Mouse (Mus musculus) hindbrain, embryonic 10.5 days (tissue): ENCODE measurements around the gene Ugt1a8. TPM values are rescaled to one million over a fixed set of nuclear protein-coding genes. Genes with fewer than 3 reads are reported as not detected.
"Not testable (repeated sequence)": the region's sequence is repeated elsewhere in the genome, so short reads cannot be mapped to it uniquely, and the experiment has no call there.

Source experiments
- DNase-seq: peaks from one replicate; pipeline ENCODE4 v3.0.0-alpha.2; 2017; ENCODE audit warnings: low spot score
- H3K27ac ChIP-seq: fragments of 300-500 bp; sonication (generic); 2 replicates; pipeline ENCODE4 v1.5.1; 2016; ENCODE audit warnings: mild to moderate bottlenecking, moderate library complexity
- H3K27me3 ChIP-seq: fragments of 300-500 bp; sonication (generic); 2 replicates; pipeline ENCODE4 v1.6.1; 2016; ENCODE audit warnings: mild to moderate bottlenecking; ENCODE audit not compliant: poor library complexity, insufficient read depth, severe bottlenecking
- H3K36me3 ChIP-seq: fragments of 300-500 bp; sonication (generic); 2 replicates; pipeline ENCODE4 v1.6.1; 2016; ENCODE audit warnings: mild to moderate bottlenecking, moderate library complexity
- H3K4me1 ChIP-seq: fragments of 300-500 bp; sonication (generic); replicated peaks from 2 replicates; pipeline ENCODE4 v1.6.1; 2016; ENCODE audit warnings: mild to moderate bottlenecking
- H3K4me3 ChIP-seq: fragments of 300-500 bp; sonication (generic); 2 replicates; pipeline ENCODE4 v1.5.1; 2016; ENCODE audit warnings: mild to moderate bottlenecking, moderate library complexity
- H3K9me3 ChIP-seq: fragments of 300-500 bp; sonication (generic); 2 replicates; pipeline ENCODE4 v1.6.1; 2016; ENCODE audit warnings: mild to moderate bottlenecking, moderate library complexity
- WGBS: fragments of 180-500 bp; shearing (Covaris S2); methylation state at CpG from one replicate; pipeline ENCODE4 v1.1.7; 2016; 5-methylcytosine and 5-hydroxymethylcytosine counted together
- polyA plus RNA-seq: library from polyadenylated mRNA; unstranded; fragments of >200 nt; fragmentation: Nextera tagmentation; extraction: Ambion mirVana; gene quantifications from 2 replicates; pipeline ENCODE4 v1.2.1, GENCODE M21; 2016

Gene Ugt1a8
- polyA plus RNA-seq, 1 experiment from 2014 or later = not detected

DNA sequence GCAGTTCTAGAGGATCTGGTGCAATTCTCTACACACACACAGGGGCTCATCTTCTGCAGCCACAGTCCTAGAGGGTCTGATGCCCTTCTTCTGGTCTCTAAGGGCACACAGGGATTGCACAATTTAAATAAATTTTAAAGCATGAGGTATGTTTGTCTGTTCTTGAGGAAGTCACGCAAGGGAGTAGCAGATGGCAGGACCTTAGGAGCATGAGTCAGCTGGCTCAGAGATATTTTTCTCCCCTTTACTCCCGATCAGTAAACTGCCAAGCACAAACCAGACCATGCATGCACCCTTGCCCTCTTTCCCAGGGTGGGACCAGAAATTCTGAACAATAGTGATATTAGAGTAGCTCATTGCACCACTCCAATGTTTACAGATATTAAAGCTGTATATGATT is 70.8 kb downstream of the Ugt1a8 start:
- H3K4me3 ChIP-seq = no peak overlapping the region
- H3K9me3 ChIP-seq = no peaks in the 10 kb centered on the region
- no peak for DNase-seq
- no peaks in the 10 kb centered on the region for H3K4me1 ChIP-seq
- H3K27me3 ChIP-seq = no peaks in the 10 kb centered on the region
- WGBS = 84% methylated on average over 2 of the region's 2 CpGs
- no peak overlapping the region for H3K27ac ChIP-seq
- no peaks in the 10 kb centered on the region for H3K36me3 ChIP-seq

DNA sequence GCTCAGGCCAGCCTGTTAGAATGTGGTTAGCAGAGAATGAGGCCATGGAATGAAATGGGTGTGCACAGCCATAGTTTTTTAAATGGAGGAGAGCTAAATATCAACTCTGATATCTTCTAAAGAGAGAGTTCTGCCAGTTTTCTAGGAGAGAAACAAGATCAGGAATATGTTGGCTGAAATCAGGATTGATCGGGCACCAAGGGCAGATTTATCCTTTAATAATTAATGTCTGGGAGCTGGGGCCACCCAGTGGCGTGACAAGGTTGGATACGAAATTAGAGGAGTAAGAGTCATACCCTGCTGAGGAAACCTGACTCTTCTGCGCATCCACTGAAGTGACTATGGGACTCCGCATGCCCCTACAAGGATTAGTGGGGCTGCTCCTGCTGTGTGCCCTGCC is 78.1 kb downstream of the Ugt1a8 start, which contains the start of gene Ugt1a5:
Ugt1a5 (plus strand) TSS at position 302 of the 400 bp plus-strand sequence.
- Histone ChIP-seq H3K36me3 (no peaks in the 10 kb centered on the region), H3K27ac (no peak within 1 kb of the TSS), H3K9me3 (no peaks in the 10 kb centered on the region; the same call in 1 of the 2 replicates), H3K27me3 (no peaks in the 10 kb centered on the region), H3K4me1 (no peaks in the 10 kb centered on the region), H3K4me3 (no peak within 1 kb of the TSS)
- 83% methylated on average over 5 of the region's 5 CpGs for WGBS
- no peak for DNase-seq

DNA sequence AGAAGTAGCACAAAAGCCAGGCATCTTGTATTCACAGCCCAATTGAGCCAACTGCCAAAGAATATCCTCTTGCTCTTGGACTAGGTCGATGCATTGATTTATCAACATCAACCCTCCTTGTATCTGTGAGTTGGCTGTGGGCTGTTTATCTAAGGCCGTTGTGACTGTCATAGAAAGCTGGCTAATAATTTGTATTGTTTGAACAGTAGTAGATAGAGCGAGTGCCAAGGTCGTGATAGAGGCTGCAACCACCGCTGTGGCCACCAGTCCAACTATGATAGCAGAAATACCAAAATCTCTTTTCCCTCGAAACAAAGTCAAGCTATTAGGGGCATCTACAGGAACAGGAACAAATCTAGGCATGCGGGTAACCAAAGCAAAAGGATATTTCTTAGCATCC is 84.6 kb downstream of the Ugt1a8 start:
- not testable (repeated sequence) for H3K27me3 ChIP-seq, DNase-seq, H3K27ac ChIP-seq, H3K4me3 ChIP-seq, H3K4me1 ChIP-seq, H3K36me3 ChIP-seq
- H3K9me3 ChIP-seq = peaks cover 13% of the 10 kb centered on the region
- WGBS = 89% methylated on average over 6 of the region's 7 CpGs

GRCm38 (mm10) chr1:88179657-88180056 is 92.0 kb downstream of the Ugt1a8 start:
- no peaks in the 10 kb centered on the region for H3K4me1 ChIP-seq
- H3K36me3 ChIP-seq = no peaks in the 10 kb centered on the region
- WGBS = 84% methylated on average over 1 of the region's 1 CpGs
- no peak overlapping the region for H3K4me3 ChIP-seq
- peaks cover 24% of the 10 kb centered on the region for H3K9me3 ChIP-seq
- no peak overlapping the region for H3K27ac ChIP-seq
- DNase-seq = no peak
- H3K27me3 ChIP-seq = no peaks in the 10 kb centered on the region

- H3K27ac ChIP-seq = no peak overlapping the region
- H3K27me3 ChIP-seq = no peaks in the 10 kb centered on the region
- DNase-seq = no peak
- H3K36me3 ChIP-seq = no peaks in the 10 kb centered on the region
- H3K4me3 ChIP-seq = no peak overlapping the region
- no peaks in the 10 kb centered on the region for H3K4me1 ChIP-seq
- H3K9me3 ChIP-seq = no peaks in the 10 kb centered on the region
- 89% methylated on average over 5 of the region's 5 CpGs for whole genome bisulfite sequencing
Measured at GRCm38 (mm10) chr1:88186325-88186935, 98.8 kb downstream of the Ugt1a8 start.

GRCm38 (mm10) chr1:88192136-88192535 is 104.5 kb downstream of the Ugt1a8 start:
- H3K27me3 ChIP-seq = no peaks in the 10 kb centered on the region
- no peak overlapping the region for H3K4me3 ChIP-seq
- H3K36me3 ChIP-seq = no peaks in the 10 kb centered on the region
- no peaks in the 10 kb centered on the region for H3K9me3 ChIP-seq
- WGBS = 67% methylated on average over 3 of the region's 3 CpGs
- H3K4me1 ChIP-seq = no peaks in the 10 kb centered on the region
- H3K27ac ChIP-seq = no peak overlapping the region
- DNase-seq = no peak

DNA sequence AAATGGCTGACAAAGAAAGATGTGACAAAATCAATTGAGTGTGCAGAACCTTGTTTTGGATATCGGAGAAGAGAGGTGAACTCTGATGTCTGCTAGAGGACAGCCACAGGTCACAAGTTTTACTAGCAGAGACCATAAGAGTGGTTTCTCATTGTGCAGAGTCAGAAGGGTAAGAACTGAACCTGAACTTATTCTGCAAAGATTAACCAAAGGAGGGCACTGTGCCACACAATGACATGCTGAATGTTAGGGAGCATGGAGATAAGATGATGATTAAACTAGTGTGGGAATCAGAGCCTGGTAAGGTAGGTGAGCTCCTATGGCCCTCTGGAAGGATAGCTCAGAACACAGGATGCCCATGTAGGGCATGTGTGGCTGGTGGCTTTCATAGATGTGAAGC is 108.1 kb downstream of the Ugt1a8 start:
- DNase-seq = no peak
- Histone ChIP-seq H3K27me3 (0 out of 2 replicates have a peak, but pooled peaks cover 4% of the 10 kb centered on the region), H3K27ac (no peak overlapping the region), H3K4me1 (no peaks in the 10 kb centered on the region), H3K36me3 (no peaks in the 10 kb centered on the region), H3K9me3 (no peaks in the 10 kb centered on the region), H3K4me3 (no peak overlapping the region)
- whole genome bisulfite sequencing = 86% methylated on average over 1 of the region's 1 CpGs

DNA sequence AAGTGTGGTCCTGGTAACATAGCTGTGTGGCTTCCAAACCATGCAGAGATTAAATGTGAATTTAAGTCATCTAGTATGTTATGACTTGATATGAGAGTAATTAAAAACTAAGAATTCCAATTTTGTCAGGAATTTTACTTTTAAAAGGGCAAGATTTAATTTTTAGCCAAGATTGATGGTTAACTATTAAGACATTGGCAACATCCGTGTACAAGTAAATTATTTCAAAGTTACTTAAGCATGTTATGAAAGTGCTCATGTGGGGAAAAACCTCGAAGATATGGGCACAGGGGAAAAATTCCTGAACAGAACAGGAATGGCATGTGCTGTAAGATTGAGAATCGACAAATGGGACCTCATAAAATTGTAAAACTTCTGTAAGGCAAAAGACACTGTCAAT is 109.8 kb downstream of the Ugt1a8 start:
- WGBS = 79% methylated on average over 3 of the region's 3 CpGs

GRCm38 (mm10) chr1:88199996-88200395 is 112.4 kb downstream of the Ugt1a8 start:
- peaks cover 15% of the 10 kb centered on the region for H3K9me3 ChIP-seq
- no peak overlapping the region for H3K27ac ChIP-seq
- no peaks in the 10 kb centered on the region; the same call in 1 of the 2 replicates for H3K36me3 ChIP-seq
- H3K4me3 ChIP-seq = no peak overlapping the region
- 77% methylated on average over 2 of the region's 2 CpGs for WGBS
- H3K27me3 ChIP-seq = peaks cover 15% of the 10 kb centered on the region
- H3K4me1 ChIP-seq = peaks cover under 1% of the 10 kb centered on the region; the same call in 1 of the 2 replicates
- no peak for DNase-seq

More for the DNA sequence above, 109.8 kb downstream of the Ugt1a8 start:
- Histone ChIP-seq H3K27ac (no peak overlapping the region), H3K4me3 (no peak overlapping the region), H3K36me3 (no peaks in the 10 kb centered on the region), H3K9me3 (no peaks in the 10 kb centered on the region), H3K27me3 (0 out of 2 replicates have a peak, but pooled peaks cover 4% of the 10 kb centered on the region), H3K4me1 (no peaks in the 10 kb centered on the region)
- DNase-seq = no peak

DNA sequence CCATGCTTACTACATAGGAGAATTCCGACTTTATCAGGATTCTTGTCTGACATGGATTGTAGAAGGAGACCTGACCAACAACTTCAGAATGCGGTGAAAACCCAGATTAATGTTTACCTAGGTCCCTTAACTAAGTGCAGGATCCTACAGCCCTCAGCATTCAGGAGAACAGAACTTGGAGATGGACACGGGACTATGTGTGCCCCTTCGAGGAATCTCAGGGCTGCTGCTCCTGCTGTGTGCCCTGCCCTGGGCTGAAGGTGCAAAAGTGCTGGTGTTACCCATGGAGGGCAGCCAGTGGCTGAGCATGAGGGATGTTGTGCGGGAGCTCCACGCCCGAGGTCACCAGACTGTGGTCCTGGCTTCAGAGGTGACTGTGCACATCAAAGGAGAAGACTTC is 112.8 kb downstream of the Ugt1a8 start, which contains the start of gene Ugt1a2:
Ugt1a2 (plus strand) TSS at position 146 of the 400 bp plus-strand sequence.
- Histone ChIP-seq H3K9me3 (peaks cover 16% of the 10 kb centered on the region), H3K4me3 (no peak within 1 kb of the TSS), H3K27ac (no peak within 1 kb of the TSS), H3K27me3 (peaks cover 16% of the 10 kb centered on the region), H3K4me1 (peaks cover 5% of the 10 kb centered on the region; the same call in 1 of the 2 replicates), H3K36me3 (no peaks in the 10 kb centered on the region; the same call in 1 of the 2 replicates)
- 81% methylated on average over 7 of the region's 7 CpGs for WGBS
- no peak for DNase-seq

- H3K4me1 ChIP-seq = peaks cover 8% of the 10 kb centered on the region; the same call in 1 of the 2 replicates
- H3K27me3 ChIP-seq = peaks cover 25% of the 10 kb centered on the region
- peak within 1 kb of the TSS; percentile 62 for H3K4me3 ChIP-seq
- 6% methylated on average over 62 of the region's 62 CpGs for WGBS
- peak; percentile 88 for DNase-seq
- H3K27ac ChIP-seq = peak within 1 kb of the TSS; percentile 91
- H3K9me3 ChIP-seq = peaks cover 19% of the 10 kb centered on the region
- H3K36me3 ChIP-seq = no peaks in the 10 kb centered on the region; the same call in 1 of the 2 replicates
Measured at GRCm38 (mm10) chr1:88205294-88205922, 117.8 kb downstream of the Ugt1a8 start, which contains the start of gene Dnajb3. Gene Dnajb3, minus strand, starts transcription at chr1:88205782.

DNA sequence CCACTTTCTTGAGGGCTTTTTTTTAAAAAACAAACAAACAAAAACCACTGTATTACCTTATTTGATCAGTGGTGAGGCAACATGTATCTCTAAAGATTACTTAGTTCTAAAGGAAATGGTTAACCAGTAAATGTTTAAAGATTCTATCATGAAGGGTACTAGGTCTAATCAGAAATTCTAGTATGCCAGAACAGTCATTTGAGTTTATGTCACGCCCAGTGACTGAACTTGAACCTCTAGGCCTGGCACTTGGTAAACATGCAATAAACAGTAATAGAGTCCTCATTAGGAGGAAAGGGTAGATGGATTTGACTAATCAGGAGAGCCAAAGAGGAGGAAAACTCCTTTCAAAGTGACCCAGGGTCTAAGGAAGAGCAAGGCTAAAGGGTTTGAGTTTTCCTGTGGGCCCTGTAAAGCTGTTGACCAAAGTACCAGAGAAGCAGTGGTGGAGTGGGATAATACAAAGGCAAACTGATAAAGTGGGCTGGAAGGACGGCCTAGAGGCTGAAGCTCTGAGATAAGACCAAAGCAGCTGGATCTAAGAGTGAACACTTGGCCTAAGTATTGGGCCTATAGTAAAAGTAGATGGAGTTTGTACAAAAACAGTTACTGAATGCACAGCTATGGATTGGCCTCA is 119.3 kb downstream of the Ugt1a8 start:
- Histone ChIP-seq H3K9me3 (peaks cover 26% of the 10 kb centered on the region), H3K27ac (no peak overlapping the region), H3K36me3 (no peaks in the 10 kb centered on the region; the same call in 1 of the 2 replicates), H3K4me3 (no peak overlapping the region), H3K27me3 (peaks cover 23% of the 10 kb centered on the region), H3K4me1 (peaks cover 8% of the 10 kb centered on the region; the same call in 1 of the 2 replicates)
- DNase-seq = no peak
- 80% methylated on average over 2 of the region's 2 CpGs for WGBS

- whole genome bisulfite sequencing = 70% methylated on average over 8 of the region's 8 CpGs
- Histone ChIP-seq H3K4me1 (no peaks in the 10 kb centered on the region), H3K9me3 (peaks cover 53% of the 10 kb centered on the region), H3K4me3 (no peak within 1 kb of the TSS), H3K27me3 (peaks cover 7% of the 10 kb centered on the region; the same call in 1 of the 2 replicates), H3K27ac (no peak within 1 kb of the TSS), H3K36me3 (no peaks in the 10 kb centered on the region)
- peak; percentile 9 for DNase-seq
Measured at GRCm38 (mm10) chr1:88211812-88212211, 124.2 kb downstream of the Ugt1a8 start, which contains the start of gene Ugt1a1. Gene Ugt1a1, plus strand, starts transcription at chr1:88211959.
